Comparison of ENCODE assay signal across 8 mouse cellular contexts in the genomic region with DNA sequence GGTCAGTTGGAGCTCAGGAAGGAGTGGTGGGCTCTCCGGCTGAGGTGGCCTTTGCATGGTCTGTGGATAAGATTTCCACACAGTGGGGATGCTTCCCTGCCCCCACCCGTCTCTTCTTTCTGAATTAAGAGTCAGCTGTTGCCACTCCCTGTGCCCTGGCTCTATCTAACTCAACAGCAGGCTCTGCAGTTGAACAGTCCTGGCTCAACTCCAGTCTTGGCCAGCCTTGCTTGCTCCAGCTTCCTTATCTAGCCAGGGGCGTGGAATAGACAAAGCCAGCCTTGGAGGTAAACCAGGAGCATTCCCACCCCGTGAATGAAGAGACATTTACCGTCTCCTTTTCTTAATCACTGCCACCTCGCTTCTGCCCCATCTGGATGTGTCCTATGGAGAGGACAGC.
DNase-seq lines count a peak whose midpoint lies in the region; ATAC-seq and TF ChIP-seq lines count a peak whose summit lies in the region.

No protein-coding gene starts in this region.

- peak; percentile 75 for DNase-seq in left cerebral cortex, postnatal 4 days
- no peak for DNase-seq in left cerebral cortex, adult 2 months (ENCODE audit: extremely low spot score in 1 of 2, low spot score in 2 of 2)
- DNase-seq in natural killer cell, adult 2 months (ENCODE audit: low spot score in 2 of 2), result no peak
- no peak for DNase-seq in testis, postnatal 14 days (ENCODE audit: low spot score)
- DNase-seq in cerebellum, adult 11-12 months, result no peak

- H3K9ac ChIP-seq in intestine, embryonic 15.5 days, result no peak overlapping the region
- no peak overlapping the region for H3K9ac ChIP-seq in lung, embryonic 16.5 days (ENCODE audit: low read length)

- TF ChIP-seq CTCF in left cerebral cortex, adult 2 months (IDR thresholded peaks at IDR 0.05), result no peak

- H3K27me3 ChIP-seq in intestine, embryonic 15.5 days (replicated peaks), result 0 out of 2 replicates have a peak, but pooled peaks cover 3% of the 10 kb centered on the region
- no peaks in the 10 kb centered on the region for H3K27me3 ChIP-seq in lung, embryonic 16.5 days (ENCODE audit: control insufficient read depth, insufficient read depth, low read depth, low read length)

- peaks cover 28% of the 10 kb centered on the region for H3K4me1 ChIP-seq in intestine, embryonic 15.5 days (replicated peaks)
- peaks cover 35% of the 10 kb centered on the region for H3K4me1 ChIP-seq in lung, embryonic 16.5 days (replicated peaks; ENCODE audit: control insufficient read depth, insufficient read depth, low read length)

- no peak overlapping the region for H3K27ac ChIP-seq in left cerebral cortex, adult 2 months
- peak overlapping the region; percentile 33 for H3K27ac ChIP-seq in intestine, embryonic 15.5 days
- peak overlapping the region; percentile 78 for H3K27ac ChIP-seq in lung, embryonic 16.5 days (ENCODE audit: low read length)

- intact Hi-C loops in left cerebral cortex, postnatal 4 days (cut with DNase I), result no loop called here
- intact Hi-C loops in left cerebral cortex, adult 2 months (cut with DNase I), result no loop called here

- ATAC-seq in erythroid progenitor cell, adult 5-6 weeks (replicated peaks; ENCODE audit: low FRiP score, poor library complexity, severe bottlenecking), result peak; percentile 91
- peak; percentile 68 for ATAC-seq in intestine, embryonic 15.5 days
- peak; percentile 62 for ATAC-seq in lung, embryonic 16.5 days (ENCODE audit: low read depth)

- 43% methylated on average over 6 of the region's 6 CpGs for WGBS in intestine, embryonic 15.5 days
- WGBS in lung, embryonic 16.5 days, result 27% methylated on average over 6 of the region's 6 CpGs

- no peaks in the 10 kb centered on the region for H3K9me3 ChIP-seq in intestine, embryonic 15.5 days
- H3K9me3 ChIP-seq in lung, embryonic 16.5 days (ENCODE audit: control insufficient read depth, low read length), result no peaks in the 10 kb centered on the region

- H3K36me3 ChIP-seq in intestine, embryonic 15.5 days, result no peaks in the 10 kb centered on the region
- H3K36me3 ChIP-seq in lung, embryonic 16.5 days (ENCODE audit: control insufficient read depth, insufficient read depth, low read length), result no peaks in the 10 kb centered on the region

- H3K4me2 ChIP-seq in intestine, embryonic 15.5 days (replicated peaks), result no peak overlapping the region; the same call in 1 of the 2 replicates
- H3K4me2 ChIP-seq in lung, embryonic 16.5 days (ENCODE audit: low read depth, low read length), result no peak overlapping the region

- H3K4me3 ChIP-seq in left cerebral cortex, adult 2 months, result no peak overlapping the region
- H3K4me3 ChIP-seq in intestine, embryonic 15.5 days (replicated peaks), result no peak overlapping the region
- H3K4me3 ChIP-seq in lung, embryonic 16.5 days (ENCODE audit: low read length), result no peak overlapping the region
